Mouse (Mus musculus): ENCODE measurements around the gene Ikzf1. TPM values are rescaled to one million over a fixed set of nuclear protein-coding genes. Genes with fewer than 3 reads are reported as not detected.

Ikzf1 gene
- total RNA-seq, 2 experiments from 2014 or later = 3.2 to 3.9 TPM

GRCm38 (mm10) chr11:11689701-11690058 lies 4.9 kb downstream of the Ikzf1 start:
- no peak for DNase-seq (ENCODE audit: low spot score in 2 of 2)

GRCm38 (mm10) chr11:11690059-11690844 lies 5.4 kb downstream of the Ikzf1 start:
- DNase-seq (ENCODE audit: low spot score in 2 of 2) = no peak

- DNase-seq (ENCODE audit: low spot score in 2 of 2) = no peak
Observed at GRCm38 (mm10) chr11:11690845-11691196, 6.0 kb downstream of the Ikzf1 start.

- DNase-seq (ENCODE audit: low spot score in 2 of 2) = no peak
Observed at GRCm38 (mm10) chr11:11691324-11692058, 6.7 kb downstream of the Ikzf1 start.

GRCm38 (mm10) chr11:11692558-11693166 lies 7.9 kb downstream of the Ikzf1 start:
- no peak for DNase-seq (ENCODE audit: low spot score in 2 of 2)

- no peak for DNase-seq (ENCODE audit: low spot score in 2 of 2)
Observed at GRCm38 (mm10) chr11:11693446-11693845, 8.6 kb downstream of the Ikzf1 start.

- DNase-seq (ENCODE audit: low spot score in 2 of 2) = no peak
Observed at GRCm38 (mm10) chr11:11694072-11694471, 9.3 kb downstream of the Ikzf1 start.

- DNase-seq (ENCODE audit: low spot score in 2 of 2) = no peak
Observed at GRCm38 (mm10) chr11:11694472-11695177, 9.8 kb downstream of the Ikzf1 start.

GRCm38 (mm10) chr11:11695211-11695887 lies 10.5 kb downstream of the Ikzf1 start:
- no peak for DNase-seq (ENCODE audit: low spot score in 2 of 2)

GRCm38 (mm10) chr11:11695907-11696306 lies 11.1 kb downstream of the Ikzf1 start:
- DNase-seq (ENCODE audit: low spot score in 2 of 2) = no peak

GRCm38 (mm10) chr11:11696814-11697213 lies 12.0 kb downstream of the Ikzf1 start:
- DNase-seq (ENCODE audit: low spot score in 2 of 2) = no peak

- no peak for DNase-seq (ENCODE audit: low spot score in 2 of 2)
Observed at GRCm38 (mm10) chr11:11701378-11701777, 16.6 kb downstream of the Ikzf1 start.

- DNase-seq (ENCODE audit: low spot score in 2 of 2) = no peak
Observed at GRCm38 (mm10) chr11:11703776-11704175, 19.0 kb downstream of the Ikzf1 start.

GRCm38 (mm10) chr11:11708154-11708719 lies 23.4 kb downstream of the Ikzf1 start:
- DNase-seq (ENCODE audit: low spot score in 2 of 2) = no peak

- DNase-seq (ENCODE audit: low spot score in 2 of 2) = no peak
Observed at GRCm38 (mm10) chr11:11709311-11709710, 24.5 kb downstream of the Ikzf1 start.

- no peak for DNase-seq (ENCODE audit: low spot score in 2 of 2)
Observed at GRCm38 (mm10) chr11:11710718-11711117, 25.9 kb downstream of the Ikzf1 start.

- no peak for DNase-seq (ENCODE audit: low spot score in 2 of 2)
Observed at GRCm38 (mm10) chr11:11711748-11712147, 26.9 kb downstream of the Ikzf1 start.

GRCm38 (mm10) chr11:11714676-11715075 lies 29.9 kb downstream of the Ikzf1 start:
- DNase-seq (ENCODE audit: low spot score in 2 of 2) = no peak

GRCm38 (mm10) chr11:11715963-11716691 lies 31.3 kb downstream of the Ikzf1 start:
- DNase-seq (ENCODE audit: low spot score in 2 of 2) = no peak

- DNase-seq (ENCODE audit: low spot score in 2 of 2) = no peak
Observed at GRCm38 (mm10) chr11:11716692-11717037, 31.9 kb downstream of the Ikzf1 start.

Measured in layer of hippocampus, postnatal 14 days (tissue).